Mouse (Mus musculus) brain, adult 2 months (tissue): ENCODE data around the gene Eno3.
A peak's percentile ranks its signal among the peaks of the same experiment; 100 is the strongest.

Experiments
- DNase-seq: peaks from one replicate; pipeline ENCODE4 v3.0.0; 2011; ENCODE audit warnings: low read depth, low spot score

Eno3 gene

DNA sequence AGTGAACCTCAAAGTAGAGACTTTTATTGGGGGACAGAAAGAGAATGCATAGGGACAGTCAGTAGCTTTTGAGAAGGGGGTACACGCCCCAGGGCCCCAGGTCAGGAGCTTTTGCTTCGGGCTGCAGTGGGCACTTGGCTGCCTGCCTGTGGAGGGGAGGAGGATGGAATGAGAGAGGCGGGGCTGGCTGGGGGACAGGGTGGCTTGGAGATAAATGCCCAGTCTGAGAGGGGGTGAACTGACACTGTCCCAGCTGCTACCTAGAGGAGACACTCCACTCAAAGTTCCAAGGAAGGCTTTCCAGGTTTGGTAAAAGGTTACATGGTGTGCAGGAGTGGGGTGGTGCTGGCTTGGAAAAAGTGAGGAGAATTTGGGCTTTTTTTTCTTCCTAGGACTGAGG lies at the start of gene Eno3:
Gene Eno3, plus strand, starts transcription at position 239 of the 400 bp plus-strand sequence.
- no peak for DNase-seq

DNA sequence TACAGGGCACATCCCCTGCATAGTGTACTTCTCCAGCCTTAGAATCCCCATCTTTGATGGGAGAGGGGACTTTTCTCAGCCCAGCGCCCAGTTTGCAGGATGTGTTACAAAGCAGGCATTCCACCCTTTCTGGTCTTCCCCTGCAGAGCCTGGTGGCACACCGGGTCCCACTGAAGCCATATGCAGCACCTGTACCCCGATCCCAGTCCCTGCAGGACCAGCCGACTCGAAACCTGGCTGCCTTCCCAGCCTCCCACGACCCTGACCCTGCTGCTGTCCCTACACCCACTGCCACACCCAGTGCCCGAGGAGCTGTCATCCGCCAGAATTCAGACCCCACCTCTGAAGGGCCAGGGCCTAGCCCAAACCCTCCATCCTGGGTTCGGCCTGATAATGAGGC lies 49.4 kb upstream of the Eno3 start:
- no peak for DNase-seq

DNA sequence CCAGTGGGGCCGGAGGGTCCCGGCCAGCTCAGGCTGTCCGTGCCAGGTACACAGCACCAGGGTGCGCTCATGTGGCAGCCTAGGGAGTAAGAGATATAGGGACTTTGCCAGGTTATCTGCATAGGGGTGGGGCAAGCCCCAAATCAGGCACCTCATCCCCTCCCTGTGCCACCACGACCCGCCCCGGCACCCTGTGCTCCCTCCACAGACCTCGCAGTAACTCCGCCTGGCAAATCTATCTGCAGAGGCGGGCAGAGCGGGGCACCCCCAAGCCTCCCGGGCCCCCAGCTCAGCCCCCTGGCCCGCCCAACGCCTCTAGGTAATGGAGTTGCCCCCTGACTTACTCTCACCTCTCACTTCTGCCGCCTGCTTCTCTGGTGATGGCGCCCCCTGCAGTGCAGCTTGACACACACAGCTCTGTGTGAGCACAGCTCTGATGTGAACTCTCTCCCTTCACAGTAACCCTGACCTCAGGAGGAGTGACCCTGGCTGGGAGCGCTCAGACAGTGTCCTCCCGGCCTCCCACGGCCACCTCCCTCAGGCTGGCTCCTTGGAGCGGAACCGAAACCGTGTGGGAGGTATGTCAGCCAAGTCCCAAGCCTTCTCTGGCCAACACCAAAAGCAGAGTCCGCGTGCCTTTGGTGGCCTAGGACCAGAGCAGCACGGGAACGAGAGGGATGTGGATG lies 48.5 kb upstream of the Eno3 start:
- no peak for DNase-seq

DNA sequence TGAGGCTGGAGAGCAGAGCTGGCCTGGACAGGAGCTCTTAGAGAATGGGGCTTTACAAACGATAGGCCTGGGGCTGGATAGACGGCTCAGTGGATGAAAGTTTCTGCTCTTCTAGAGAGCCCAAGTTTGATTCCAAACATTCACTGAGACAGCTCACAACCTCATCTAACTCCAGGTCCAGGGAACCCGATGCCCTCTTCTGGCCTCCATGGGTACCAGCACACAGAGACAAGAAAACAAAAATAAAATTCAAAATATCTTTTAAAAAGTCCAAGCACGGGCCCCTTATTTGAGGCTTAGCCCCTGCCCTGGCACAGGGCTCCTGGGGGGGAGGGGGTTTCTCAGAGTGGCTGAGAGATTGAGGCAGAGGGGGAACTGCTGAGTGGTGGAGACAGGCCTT lies 46.2 kb upstream of the Eno3 start:
- no peak for DNase-seq

DNA sequence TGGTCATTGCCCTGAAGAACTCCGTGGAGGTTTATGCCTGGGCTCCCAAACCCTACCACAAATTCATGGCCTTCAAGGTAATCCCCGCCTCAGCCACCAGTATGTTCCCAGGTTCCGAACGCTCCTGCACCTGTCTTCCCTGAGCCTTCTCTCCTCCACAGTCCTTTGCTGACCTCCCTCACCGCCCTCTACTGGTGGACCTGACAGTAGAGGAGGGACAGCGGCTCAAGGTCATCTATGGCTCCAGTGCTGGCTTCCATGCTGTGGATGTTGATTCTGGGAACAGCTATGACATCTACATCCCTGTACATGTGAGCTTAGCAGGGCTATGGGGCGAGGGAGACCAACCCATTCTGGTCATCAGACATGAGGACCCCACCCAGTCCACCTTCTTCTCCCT lies 44.5 kb upstream of the Eno3 start:
- DNase-seq: no peak

DNA sequence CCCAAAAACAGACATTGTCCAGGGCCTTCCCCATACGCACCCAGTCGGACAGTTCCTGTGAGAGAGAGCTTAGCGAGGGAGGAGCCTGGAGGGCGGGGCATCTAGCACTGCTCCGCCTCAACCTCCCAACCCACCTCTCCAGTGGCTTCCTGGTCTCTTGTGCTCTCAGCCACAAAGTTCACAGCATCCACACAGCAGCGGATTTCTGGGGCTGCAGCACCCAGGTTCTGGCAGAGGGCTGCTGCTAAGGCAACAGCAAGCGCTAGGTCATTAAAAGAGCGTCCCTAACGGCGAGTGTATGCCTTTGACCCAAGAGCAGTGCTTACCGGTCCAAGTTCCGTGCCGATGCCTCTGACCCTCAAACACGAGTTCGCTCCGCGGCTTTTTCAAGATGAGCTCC lies 41.9 kb upstream of the Eno3 start:
- peak; percentile 57 for DNase-seq

DNA sequence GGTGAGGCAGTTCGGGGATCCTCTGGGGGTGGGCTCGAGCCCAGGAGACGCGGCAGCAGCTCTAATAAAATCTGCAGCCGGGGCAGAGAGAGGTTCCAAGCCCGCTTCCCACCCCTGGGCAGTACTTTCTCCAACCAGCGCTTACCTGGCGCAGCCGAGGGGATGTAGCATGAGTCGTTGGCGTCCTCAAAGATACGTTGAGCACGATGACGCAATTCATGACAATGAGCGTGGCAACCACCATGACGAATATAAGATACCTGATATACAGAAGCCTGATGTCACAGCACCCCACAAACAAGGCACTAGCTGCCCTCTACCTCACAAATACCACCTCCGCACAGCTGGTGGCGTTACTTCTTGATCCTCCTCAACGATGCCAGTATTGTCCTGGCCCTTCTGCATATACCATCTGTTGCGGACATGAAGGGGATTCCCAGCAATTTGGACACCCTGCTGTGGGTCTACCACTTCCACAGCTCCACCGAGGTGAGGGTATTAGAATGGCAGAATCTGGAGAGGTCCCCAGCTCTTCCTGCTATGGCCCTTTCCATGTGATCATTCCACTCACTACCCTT lies 41.4 kb upstream of the Eno3 start, which contains the start of gene 4930544D05Rik:
Gene 4930544D05Rik, plus strand, starts transcription at position 333 of the 578 bp plus-strand sequence.
- DNase-seq: no peak

DNA sequence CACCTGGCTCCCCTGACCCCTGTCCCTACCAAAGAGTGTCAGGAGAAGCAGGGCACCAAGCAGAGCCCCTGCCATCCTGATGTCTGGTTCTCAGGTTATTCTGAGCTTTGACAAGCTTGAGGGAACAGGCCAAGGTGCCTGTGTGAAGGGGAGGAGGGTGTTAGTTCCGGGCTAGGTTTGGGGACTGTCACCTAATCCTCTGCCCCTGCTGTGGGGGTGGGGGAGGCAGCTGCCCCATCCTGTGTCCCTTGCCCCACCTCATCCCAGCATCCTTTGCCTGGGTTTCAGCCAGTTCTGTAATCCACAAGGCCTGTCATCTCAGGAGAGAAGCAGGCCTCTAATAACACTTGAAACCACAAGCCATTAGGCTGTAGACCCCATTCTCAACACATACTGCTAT lies 37.9 kb upstream of the Eno3 start, which contains the start of gene Chrne:
Gene Chrne, minus strand, starts transcription at position 116 of the 400 bp plus-strand sequence.
- DNase-seq: no peak

DNA sequence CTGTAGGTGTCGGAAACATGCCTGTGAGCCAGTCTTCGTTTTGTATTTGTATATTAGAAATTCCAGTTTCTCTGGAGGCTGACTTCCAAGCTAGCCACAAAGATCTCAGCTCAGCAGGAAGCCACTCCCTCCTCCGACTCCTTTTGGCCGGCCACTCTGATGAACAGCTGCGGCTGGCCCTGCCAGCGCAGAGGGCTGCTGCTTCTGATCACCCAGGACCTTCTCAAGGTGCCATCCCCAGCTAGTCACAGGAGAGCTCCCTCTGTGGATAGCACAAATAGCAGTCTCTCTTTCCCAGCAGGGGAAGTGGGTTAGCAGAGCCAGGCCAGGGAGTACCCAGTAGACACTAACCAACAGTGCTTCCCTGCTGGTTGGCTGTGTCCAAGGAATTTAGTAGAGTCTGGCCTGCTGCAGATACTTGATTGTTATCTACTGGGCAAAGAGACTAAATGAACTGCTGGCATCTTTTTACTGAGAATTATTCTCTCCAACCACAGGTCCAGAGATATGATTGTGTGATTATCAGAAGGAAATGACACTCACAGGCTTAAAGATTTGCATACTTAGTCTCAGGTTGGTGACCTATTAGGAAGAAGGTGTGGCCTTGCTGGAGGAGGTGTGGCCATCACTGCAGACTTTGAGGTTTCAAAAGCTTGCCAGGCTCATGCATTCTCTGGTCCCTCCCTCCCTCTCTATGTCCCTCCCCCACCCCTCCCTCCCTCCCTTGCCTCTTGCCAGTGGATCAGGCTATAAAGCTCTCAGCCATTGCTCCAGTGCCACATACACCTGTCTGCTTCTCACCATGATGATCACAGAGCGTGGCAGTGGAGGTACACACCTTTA lies 34.8 kb upstream of the Eno3 start:
- DNase-seq: no peak

DNA sequence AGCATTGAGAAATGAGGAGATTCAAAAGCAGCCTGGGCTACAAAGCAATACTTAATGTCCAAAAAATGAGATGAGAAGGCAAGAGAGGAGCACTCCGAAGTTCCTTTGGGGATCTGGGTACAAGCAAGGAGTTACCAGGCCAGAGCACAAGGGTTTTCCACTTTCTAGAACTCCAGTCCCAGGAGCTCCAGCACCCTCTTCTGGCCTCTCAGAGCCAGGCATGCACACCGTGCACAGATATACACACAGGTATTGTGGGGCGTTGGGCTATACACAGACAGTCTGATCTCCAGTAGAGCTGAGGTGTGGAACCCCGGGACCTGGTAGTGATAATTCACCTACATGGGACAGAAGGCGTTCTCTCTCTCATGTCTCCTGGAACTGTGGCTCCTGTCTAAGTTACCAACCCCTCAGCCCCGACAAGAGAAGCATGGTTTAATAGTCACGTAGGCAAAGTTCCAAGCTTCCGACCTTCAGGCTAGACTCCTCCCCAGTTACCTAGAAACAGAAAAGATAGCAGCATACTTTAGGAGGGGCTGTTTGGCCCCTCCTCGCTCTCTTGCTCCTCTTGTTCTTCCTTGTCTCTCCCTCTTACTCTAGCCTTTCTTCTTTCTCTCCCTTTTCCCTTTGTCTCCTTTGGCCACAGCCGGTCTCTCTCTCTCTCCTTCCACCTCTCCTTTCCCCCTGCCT lies 33.8 kb upstream of the Eno3 start:
- DNase-seq: peak; percentile 12

DNA sequence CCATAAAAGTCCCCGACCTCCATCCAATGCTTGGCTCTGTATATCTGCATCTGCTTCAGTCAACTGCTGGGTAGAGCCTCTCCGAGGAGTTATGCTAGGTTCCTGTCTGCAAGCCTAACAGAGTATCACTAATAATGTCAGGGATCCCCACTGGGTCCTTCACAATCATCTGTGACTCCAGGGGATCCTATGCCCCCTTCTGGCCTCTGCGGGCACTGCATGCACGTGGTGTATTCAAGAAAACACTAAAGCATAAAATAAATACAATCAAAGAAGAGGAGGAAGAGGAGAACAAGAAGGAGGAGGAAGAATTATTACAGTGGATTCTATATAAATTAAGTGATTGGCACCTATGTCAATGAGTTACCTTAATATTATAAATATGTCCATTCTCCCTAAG lies 31.5 kb upstream of the Eno3 start:
- peak; percentile 55 for DNase-seq

DNA sequence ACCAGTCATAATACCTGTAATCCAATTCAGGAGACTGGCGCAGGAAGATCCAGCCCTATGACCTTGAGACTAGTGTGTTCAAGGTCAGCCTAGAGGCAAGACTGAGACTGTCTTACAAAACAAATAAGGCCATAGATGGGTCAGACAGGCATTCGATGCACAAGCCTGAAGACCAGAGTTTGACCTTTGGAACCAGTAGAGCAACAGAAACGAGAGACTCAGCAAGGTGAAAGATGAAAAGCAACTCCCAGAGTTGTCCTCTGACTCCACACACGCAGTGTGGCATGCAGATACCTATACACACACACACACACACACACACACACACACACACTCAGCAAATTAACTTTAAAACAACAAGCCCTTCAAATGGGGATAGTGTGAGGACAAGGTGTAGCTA lies 30.1 kb upstream of the Eno3 start:
- DNase-seq: no peak

DNA sequence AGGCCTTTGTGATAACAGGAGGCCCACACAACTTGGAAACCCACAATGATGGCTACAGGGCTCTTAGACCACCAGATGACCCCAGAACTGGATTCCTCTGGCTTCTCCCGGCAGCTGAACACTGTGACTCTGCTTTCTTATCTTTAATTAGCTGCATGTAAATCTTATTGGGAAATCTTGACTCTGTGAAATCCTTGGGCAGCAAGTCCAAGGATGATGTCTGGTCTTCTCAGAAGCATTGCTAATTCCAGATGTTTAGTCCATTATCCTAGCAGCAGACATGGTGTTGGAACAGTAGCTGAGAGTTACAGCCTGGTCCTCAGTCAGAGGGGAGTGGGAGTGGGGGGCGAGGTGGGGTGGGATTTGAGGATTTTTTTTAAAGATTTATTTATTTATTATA lies 28.6 kb upstream of the Eno3 start:
- DNase-seq: no peak

DNA sequence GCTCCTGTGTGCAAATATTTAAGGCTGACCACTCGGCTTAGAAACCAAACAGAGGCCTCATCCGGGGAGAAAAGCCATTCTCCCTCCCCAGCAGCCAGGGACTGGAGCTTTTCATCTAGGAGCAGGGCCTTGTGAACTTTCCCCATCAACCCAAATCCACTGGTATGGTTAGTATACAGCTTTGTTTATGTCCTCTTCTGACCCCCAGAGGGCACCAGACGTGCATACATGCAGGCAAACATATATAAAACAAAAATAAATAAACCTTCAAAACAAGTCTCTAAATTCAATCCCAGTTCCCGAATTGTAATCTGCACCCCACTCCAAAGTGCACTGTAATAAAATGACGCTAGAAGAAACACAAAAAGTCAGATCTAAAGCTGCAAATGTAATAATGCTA lies 27.4 kb upstream of the Eno3 start:
- DNase-seq: no peak

DNA sequence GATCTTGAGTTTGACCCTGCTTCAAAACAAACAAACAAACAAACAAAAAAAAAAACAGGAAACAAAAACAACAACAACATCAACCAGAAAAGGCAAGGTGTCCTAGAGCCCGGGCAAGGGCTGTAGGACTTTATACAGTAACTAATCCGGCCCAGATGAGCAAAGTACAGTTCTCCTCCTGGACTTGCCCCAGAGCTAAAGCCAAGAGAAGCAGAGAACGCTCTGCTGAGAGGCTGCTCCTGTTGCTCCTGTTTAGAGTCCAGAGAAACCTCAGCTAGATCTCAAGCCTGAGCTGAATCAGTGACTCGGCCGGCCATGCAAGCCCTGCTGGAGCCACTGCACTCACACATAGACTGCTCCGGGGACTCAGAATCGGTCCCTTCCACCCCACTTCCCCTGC lies 26.9 kb upstream of the Eno3 start:
- DNase-seq: no peak

DNA sequence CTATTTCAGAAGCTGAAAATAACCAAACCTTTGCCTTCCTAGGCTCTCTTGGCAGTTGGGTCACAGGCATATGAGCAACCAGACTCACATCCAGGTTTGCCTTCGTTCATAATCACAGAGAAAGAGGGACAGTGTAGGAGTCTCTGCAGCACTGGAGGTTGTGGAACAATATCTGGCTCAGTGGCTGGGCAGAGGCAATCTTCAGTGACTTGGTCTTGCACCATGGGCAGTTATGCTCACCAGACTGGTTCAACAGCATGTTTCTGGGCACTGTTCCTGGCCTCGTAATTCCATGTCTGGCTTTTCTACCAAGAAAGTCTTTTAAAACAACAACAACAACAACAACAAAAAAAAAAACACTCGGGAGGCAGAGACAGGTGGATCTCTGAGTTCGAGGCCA lies 21.4 kb upstream of the Eno3 start:
- DNase-seq: no peak

DNA sequence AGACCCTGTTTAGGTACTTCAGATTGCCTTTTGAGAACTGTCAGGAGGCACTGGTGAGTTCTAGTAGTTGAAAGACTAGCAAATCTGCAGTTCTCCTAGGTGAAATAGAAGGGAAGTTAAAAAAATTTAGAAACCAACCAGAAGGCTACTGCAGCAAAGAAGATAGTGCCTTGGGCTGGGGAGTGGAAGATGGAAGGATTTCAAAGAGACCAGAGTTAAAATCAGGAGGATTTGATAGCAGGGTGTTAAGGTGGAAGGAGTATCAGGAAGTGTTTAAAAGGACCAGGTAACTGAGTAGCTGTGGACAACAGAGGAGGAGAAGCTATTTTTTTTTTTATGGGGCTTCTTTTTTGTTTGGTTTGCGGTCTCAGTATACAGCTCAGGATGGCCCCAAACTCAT lies 19.2 kb upstream of the Eno3 start:
- DNase-seq: no peak

DNA sequence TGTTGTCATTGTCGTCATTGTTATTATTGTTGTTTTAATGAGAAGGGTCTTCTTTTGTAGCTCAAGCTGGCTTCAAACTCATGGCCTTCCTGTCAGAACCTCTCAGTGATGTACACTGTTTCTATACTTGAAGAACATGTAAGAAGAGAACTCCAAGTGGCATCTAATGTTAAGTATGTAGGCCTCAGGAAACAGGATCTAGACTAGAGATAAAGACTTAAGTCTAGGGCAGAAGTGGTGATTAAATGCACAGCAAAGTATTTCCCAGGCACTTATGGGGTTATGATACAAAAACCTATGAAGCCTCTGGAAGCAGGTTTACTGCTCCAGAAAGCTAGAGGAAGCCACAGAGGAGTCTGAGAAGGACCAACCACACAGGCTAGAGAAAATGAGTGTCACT lies 18.7 kb upstream of the Eno3 start:
- no peak for DNase-seq

DNA sequence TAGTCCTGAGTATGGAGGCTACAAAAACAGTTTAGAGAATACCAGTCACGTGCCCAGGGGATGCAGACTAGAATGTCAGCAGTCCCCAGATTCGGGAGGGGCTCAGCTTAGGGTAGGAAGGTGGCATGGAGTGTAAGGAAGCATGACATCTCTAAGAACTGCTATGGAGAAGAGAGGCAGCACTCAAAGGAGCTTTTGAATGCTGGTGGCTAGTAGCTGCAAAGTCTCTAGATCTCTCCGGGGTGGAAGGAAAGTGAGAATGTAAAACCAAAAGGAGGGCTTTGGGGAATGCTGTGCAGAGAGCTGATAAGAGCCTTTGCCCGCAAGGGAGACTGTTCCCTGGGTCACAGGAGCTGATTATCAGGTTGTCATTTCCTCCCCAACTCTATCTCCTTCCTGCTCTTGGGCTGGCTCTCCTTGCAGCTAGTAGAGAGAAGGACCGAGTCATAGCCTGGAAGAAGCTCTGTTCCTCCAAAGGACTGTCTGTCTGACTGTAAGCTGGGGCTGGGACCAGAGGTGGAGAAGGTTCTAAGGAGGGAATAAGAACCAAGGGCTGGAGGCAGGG lies 18.2 kb upstream of the Eno3 start, which contains the start of gene Gp1ba:
Gene Gp1ba, plus strand, starts transcription at position 409 of the 565 bp plus-strand sequence.
- no peak for DNase-seq

DNA sequence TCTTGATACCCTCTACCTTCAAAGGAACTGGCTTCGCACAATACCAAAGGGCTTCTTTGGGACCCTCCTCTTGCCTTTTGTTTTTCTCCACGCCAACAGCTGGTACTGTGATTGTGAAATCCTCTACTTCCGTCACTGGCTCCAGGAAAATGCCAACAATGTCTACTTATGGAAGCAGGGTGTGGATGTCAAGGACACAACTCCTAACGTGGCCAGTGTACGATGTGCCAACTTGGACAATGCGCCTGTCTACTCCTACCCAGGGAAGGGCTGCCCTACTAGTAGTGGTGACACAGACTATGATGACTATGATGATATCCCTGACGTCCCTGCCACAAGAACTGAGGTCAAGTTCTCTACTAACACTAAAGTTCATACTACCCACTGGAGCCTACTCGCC lies 17.0 kb upstream of the Eno3 start:
- no peak for DNase-seq

DNA sequence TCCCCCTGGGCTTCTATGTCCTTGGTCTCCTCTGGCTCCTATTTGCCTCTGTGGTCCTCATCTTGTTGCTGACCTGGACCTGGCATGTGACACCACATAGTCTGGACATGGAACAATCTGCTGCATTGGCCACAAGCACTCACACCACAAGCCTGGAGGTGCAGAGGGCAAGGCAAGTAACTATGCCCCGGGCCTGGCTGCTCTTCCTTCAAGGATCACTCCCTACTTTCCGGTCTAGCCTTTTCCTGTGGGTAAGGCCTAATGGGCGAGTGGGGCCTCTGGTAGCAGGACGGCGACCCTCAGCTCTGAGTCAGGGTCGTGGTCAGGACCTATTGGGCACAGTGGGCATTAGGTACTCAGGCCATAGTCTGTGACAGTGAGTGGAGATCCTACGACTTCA lies 15.8 kb upstream of the Eno3 start:
- DNase-seq: no peak

DNA sequence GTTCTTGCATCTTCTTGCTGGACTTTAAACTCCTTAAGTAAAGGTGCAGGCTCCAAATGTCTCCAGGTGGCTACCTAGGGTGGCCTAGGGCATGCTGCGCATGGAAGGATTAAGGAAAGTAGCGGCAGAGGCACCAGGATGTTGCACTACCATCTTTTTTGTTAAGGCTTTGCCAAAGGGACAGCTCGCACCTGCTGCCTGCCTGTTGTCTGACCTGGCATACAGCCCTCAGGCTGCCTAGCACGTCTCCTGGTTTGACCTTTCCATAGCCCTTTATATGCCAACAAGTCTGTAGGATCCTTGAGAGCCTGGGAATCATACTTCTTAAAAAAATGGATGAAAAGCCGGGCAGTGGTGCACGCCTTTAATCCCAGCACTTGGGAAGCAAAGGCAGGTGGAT lies 14.0 kb upstream of the Eno3 start:
- no peak for DNase-seq
